ENCODE assay signal across 9 mouse cellular contexts in genomic region chr1:132968659-132969058, GRCm38 (mm10).
A peak's percentile ranks its signal among the peaks of the same experiment; 100 is the strongest.
DNase-seq lines count a peak whose midpoint lies in the region; ATAC-seq and TF ChIP-seq lines count a peak whose summit lies in the region.
"Had no signal": no experiment of that assay in that cellular context is flagged by ENCODE, and none has a peak within 500 bp of the region (broad histone marks: within the 10 kb centered on the region; RNA-seq: fewer than 3 reads in every experiment).

No protein-coding gene starts in this region.

- WGBS in kidney, embryonic 15.5 days: 30% methylated on average over 6 of the region's 6 CpGs
- WGBS in embryonic facial prominence, embryonic 10.5 days: 27% methylated on average over 6 of the region's 6 CpGs

- peak; percentile 70 for DNase-seq in kidney, adult 18-20 months
- DNase-seq in ES-E14 (ENCODE audit: low read depth, low spot score): peak; percentile 68
- DNase-seq in adrenal gland, postnatal 36 days: peak; percentile 63 to 66
- peak; percentile 65 for DNase-seq in embryonic facial prominence, embryonic 10.5 days (ENCODE audit: low spot score)
- DNase-seq in left cerebral cortex, postnatal 4 days: peak; percentile 64
- peak; percentile 80 for DNase-seq in retina, embryonic 14.5 days (ENCODE audit: low spot score)
- DNase-seq in urinary bladder, postnatal 14 days (ENCODE audit: low spot score): peak; percentile 58

- intact Hi-C loops in left cerebral cortex, postnatal 4 days (cut with DNase I): no loop called here

- H3K27ac ChIP-seq in kidney, embryonic 15.5 days: no peak overlapping the region
- no peak overlapping the region for H3K27ac ChIP-seq in ES-E14 (ENCODE audit: insufficient read depth, low read depth, low read length, poor library complexity, severe bottlenecking)
- no peak overlapping the region for H3K27ac ChIP-seq in embryonic facial prominence, embryonic 10.5 days (replicated peaks)
- H3K27ac ChIP-seq: lung, embryonic 15.5 days had no signal

- H3K4me1 ChIP-seq in kidney, embryonic 15.5 days: no peaks in the 10 kb centered on the region
- peaks cover 0 to 2% of the 10 kb centered on the region in 2 experiments; a peak in 1 of 4 replicates for H3K4me1 ChIP-seq in ES-E14 (ENCODE audit: control insufficient read depth in 2 of 2, insufficient read depth in 2 of 2, low read length in 2 of 2, poor library complexity in 1 of 2)
- no peaks in the 10 kb centered on the region for H3K4me1 ChIP-seq in embryonic facial prominence, embryonic 10.5 days
- H3K4me1 ChIP-seq: lung, embryonic 15.5 days had no signal

- H3K9ac ChIP-seq in kidney, embryonic 15.5 days: no peak overlapping the region
- no peak overlapping the region for H3K9ac ChIP-seq in ES-E14 (ENCODE audit: insufficient read depth, low read depth, low read length, poor library complexity, severe bottlenecking)
- H3K9ac ChIP-seq: lung, embryonic 15.5 days had no signal

- ATAC-seq in kidney, embryonic 15.5 days (replicated peaks; ENCODE audit: low FRiP score): no peak

- H3K36me3 ChIP-seq in kidney, embryonic 15.5 days: no peaks in the 10 kb centered on the region
- no peaks in the 10 kb centered on the region for H3K36me3 ChIP-seq in ES-E14 (ENCODE audit: control insufficient read depth, insufficient read depth, low read length, poor library complexity, severe bottlenecking)
- no peaks in the 10 kb centered on the region for H3K36me3 ChIP-seq in embryonic facial prominence, embryonic 10.5 days (replicated peaks)
- H3K36me3 ChIP-seq: lung, embryonic 15.5 days had no signal

- in situ Hi-C loops in ES-E14 (cut with MboI; ENCODE audit: low sequenced_read_pairs in 2 of 2, unreplicated experiment in 2 of 2): loop anchor here (5.0 to 10.0 kb wide), 2 partner anchors 204 to 216 kb away; no protein-coding TSS in a partner anchor

- no peaks in the 10 kb centered on the region for H3K9me3 ChIP-seq in kidney, embryonic 15.5 days (replicated peaks)
- no peaks in the 10 kb centered on the region for H3K9me3 ChIP-seq in ES-E14 (ENCODE audit: control insufficient read depth, insufficient read depth, low read depth, low read length)
- 0 out of 2 replicates have a peak, but pooled peaks cover 5% of the 10 kb centered on the region for H3K9me3 ChIP-seq in embryonic facial prominence, embryonic 10.5 days
- H3K9me3 ChIP-seq: lung, embryonic 15.5 days had no signal

- no peaks in the 10 kb centered on the region for H3K27me3 ChIP-seq in kidney, embryonic 15.5 days
- no peaks in the 10 kb centered on the region for H3K27me3 ChIP-seq in embryonic facial prominence, embryonic 10.5 days (replicated peaks; ENCODE audit: low read depth, poor library complexity, severe bottlenecking)
- H3K27me3 ChIP-seq: lung, embryonic 15.5 days had no signal

- no peak overlapping the region for H3K4me3 ChIP-seq in kidney, embryonic 15.5 days (replicated peaks)
- no peak overlapping the region for H3K4me3 ChIP-seq in ES-E14 (ENCODE audit: insufficient read depth in 1 of 2, low read depth in 1 of 2, low read length in 2 of 2, poor library complexity in 1 of 2, severe bottlenecking in 1 of 2)
- no peak overlapping the region for H3K4me3 ChIP-seq in embryonic facial prominence, embryonic 10.5 days
- H3K4me3 ChIP-seq: lung, embryonic 15.5 days had no signal

- no peak overlapping the region for H3K4me2 ChIP-seq in kidney, embryonic 15.5 days
- H3K4me2 ChIP-seq: lung, embryonic 15.5 days had no signal

TF ChIP-seq in ES-E14, 5 proteins besides CTCF, POLR2A, EP300 and RAD21:
- TF ChIP-seq HCFC1 (IDR thresholded peaks at IDR 0.05; ENCODE audit: borderline replicate concordance, insufficient read depth, low read length): no peak
- no peak for TF ChIP-seq ZNF384 (IDR thresholded peaks at IDR 0.05; ENCODE audit: low read depth, low read length)
- TF ChIP-seq MAFK (IDR thresholded peaks at IDR 0.05; ENCODE audit: insufficient read depth, low read depth, low read length): no peak
- TF ChIP-seq ZC3H11A (IDR thresholded peaks at IDR 0.05; ENCODE audit: borderline replicate concordance, low read depth, low read length): peak; percentile 86
- TF ChIP-seq CHD2 (IDR thresholded peaks at IDR 0.05; ENCODE audit: low read depth, low read length): 0 out of 2 replicates have a peak, but pooled peaks have one; percentile 24
TF ChIP-seq in ES-E14: peak in this region for 2.
